Mouse (Mus musculus): ENCODE measurements around the gene Coch.
"Not testable (repeated sequence)": the region's sequence is repeated elsewhere in the genome, so short reads cannot be mapped to it uniquely, and the experiment has no call there.

Coch gene

DNA sequence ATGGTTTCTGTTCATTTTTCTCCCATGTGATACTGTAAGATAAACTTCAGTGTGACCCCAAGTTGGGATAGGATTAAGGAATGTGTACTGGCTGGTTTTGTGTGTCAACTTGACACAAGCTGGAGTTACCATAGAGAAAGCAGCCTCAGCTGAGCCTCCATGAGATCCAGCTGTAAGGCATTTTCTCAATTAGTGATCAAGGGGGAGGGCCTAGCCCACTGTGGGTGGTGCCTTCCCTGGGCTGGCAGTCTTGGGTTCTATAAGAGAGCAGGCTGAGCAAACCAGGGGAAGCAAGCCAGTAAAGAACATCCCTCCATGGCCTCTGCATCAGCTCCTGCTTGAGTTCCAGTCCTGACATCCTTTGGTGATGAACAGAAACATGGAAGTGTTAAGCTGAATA lies 56.3 kb downstream of the Coch start:
- not testable (repeated sequence) for DNase-seq

Data from cerebellum, adult 8-10 months (tissue).